Mouse (Mus musculus) liver, embryonic 14.5 days (tissue): ENCODE measurements at regions not wholly inside any gene's neighbourhood (a gene's known extent, or its start where the extent isn't known, plus 50 kb on each side); places are given as distances from the start of the nearest gene placed in this dataset.

Experiments used
- CTCF ChIP-seq: IDR thresholded peaks from 2 replicates; pipeline ENCODE4 v1.5.1; 2016; ENCODE audit warnings: antibody characterized with exemption, low read depth, control low read depth
- EP300 ChIP-seq: IDR thresholded peaks from 2 replicates; pipeline ENCODE4 v1.6.1; 2016; ENCODE audit warnings: antibody characterized with exemption, low read depth

DNA sequence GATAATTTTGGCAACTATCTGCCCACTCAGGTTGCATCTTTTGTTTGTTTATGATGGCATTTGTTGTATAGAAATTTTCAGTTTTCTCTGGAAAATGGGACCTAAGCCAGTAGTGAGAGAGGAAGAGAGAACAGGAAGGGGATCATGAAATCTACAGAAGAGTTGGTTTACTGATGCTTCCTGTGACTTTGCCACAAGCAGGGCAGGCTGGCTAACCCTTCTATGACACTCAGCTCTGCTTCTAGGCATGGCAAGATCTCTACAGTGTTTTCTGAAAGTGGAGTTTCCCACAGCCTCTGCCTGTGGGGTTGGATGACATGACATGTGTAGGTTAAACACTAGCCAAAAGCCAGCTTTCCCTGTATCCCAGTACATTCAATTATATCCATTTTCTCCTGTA is 217.7 kb upstream of the Jun start:
- TF ChIP-seq CTCF (no peak), EP300 (no peak)
